8 mouse cellular contexts compared by ENCODE assay signal in the genomic region with DNA sequence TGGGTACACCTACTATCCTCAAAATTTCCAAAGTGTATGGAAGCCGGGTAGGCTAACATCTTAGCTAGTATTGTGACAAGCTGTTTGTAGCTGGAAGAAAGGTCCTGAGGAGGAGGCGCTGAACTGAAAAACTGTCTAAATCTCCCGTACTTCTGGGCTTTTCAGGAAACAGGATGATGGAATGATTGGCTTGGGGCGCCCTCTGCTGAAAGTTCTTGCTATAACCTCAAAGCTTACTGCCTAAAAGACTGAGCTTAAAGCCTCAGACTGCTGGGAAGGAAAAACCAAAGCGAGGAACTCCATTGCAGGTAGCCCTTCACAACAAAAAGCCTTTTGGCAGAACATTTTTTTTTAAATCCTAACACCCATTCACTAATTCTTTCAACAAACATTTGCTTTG.
DNase-seq lines count a peak whose midpoint lies in the region; ATAC-seq and TF ChIP-seq lines count a peak whose summit lies in the region.
"Had no signal": no experiment of that assay in that cellular context is flagged by ENCODE, and none has a peak within 500 bp of the region (broad histone marks: within the 10 kb centered on the region; RNA-seq: fewer than 3 reads in every experiment).

No protein-coding gene starts in this region.

- H3K4me3 ChIP-seq in G1E (ENCODE audit: low read depth, low read length) = no peak overlapping the region
- H3K4me3 ChIP-seq in heart, postnatal 0 days (ENCODE audit: low read depth, low read length) = no peak overlapping the region
- H3K4me3 ChIP-seq: lung, embryonic 15.5 days had no signal

- no peak overlapping the region for H3K4me2 ChIP-seq in heart, postnatal 0 days (ENCODE audit: low read depth, low read length)
- H3K4me2 ChIP-seq: lung, embryonic 15.5 days had no signal

- no peaks in the 10 kb centered on the region for H3K4me1 ChIP-seq in G1E (ENCODE audit: insufficient read depth, low read depth, low read length)
- no peaks in the 10 kb centered on the region for H3K4me1 ChIP-seq in heart, postnatal 0 days (ENCODE audit: control insufficient read depth, insufficient read depth)
- H3K4me1 ChIP-seq: lung, embryonic 15.5 days had no signal

- WGBS in heart, postnatal 0 days = 17% methylated on average over 5 of the region's 5 CpGs

- H3K27me3 ChIP-seq in G1E (ENCODE audit: insufficient read depth, low read length) = no peaks in the 10 kb centered on the region
- no peaks in the 10 kb centered on the region for H3K27me3 ChIP-seq in heart, postnatal 0 days (ENCODE audit: control insufficient read depth, insufficient read depth, low read length)
- H3K27me3 ChIP-seq: lung, embryonic 15.5 days had no signal

- H3K36me3 ChIP-seq in G1E (replicated peaks) = no peaks in the 10 kb centered on the region
- H3K36me3 ChIP-seq in heart, postnatal 0 days (replicated peaks; ENCODE audit: control insufficient read depth, insufficient read depth, low read length) = no peaks in the 10 kb centered on the region
- H3K36me3 ChIP-seq: lung, embryonic 15.5 days had no signal

- H3K27ac ChIP-seq in heart, postnatal 0 days (ENCODE audit: low read depth) = no peak overlapping the region
- H3K27ac ChIP-seq: lung, embryonic 15.5 days had no signal

- TF ChIP-seq CTCF in G1E (IDR thresholded peaks at IDR 0.05; ENCODE audit: low read depth, low read length) = no peak
- TF ChIP-seq CTCF in heart, postnatal 0 days (IDR thresholded peaks at IDR 0.05; ENCODE audit: low read depth) = peak; percentile 59

- H3K9ac ChIP-seq in heart, postnatal 0 days (replicated peaks; ENCODE audit: low read depth, low read length) = no peak overlapping the region
- H3K9ac ChIP-seq: lung, embryonic 15.5 days had no signal

- DNase-seq in G1E (ENCODE audit: low spot score) = peak; percentile 2
- DNase-seq in adrenal gland, adult 2 months = peak; percentile 51
- DNase-seq in embryo, embryonic 9.5 days (ENCODE audit: extremely low spot score) = peak; percentile 56
- DNase-seq in heart, postnatal 0 days (ENCODE audit: low spot score) = peak; percentile 69
- peak; percentile 65 to 72 for DNase-seq in layer of hippocampus, postnatal 14 days (ENCODE audit: low spot score in 2 of 2)
- peak; percentile 67 for DNase-seq in mesoderm, embryonic 11.5 days (ENCODE audit: low read depth, low spot score)
- peak; percentile 5 for DNase-seq in testis, postnatal 14 days (ENCODE audit: low spot score)

- no peaks in the 10 kb centered on the region for H3K9me3 ChIP-seq in G1E (replicated peaks)
- no peaks in the 10 kb centered on the region for H3K9me3 ChIP-seq in heart, postnatal 0 days (replicated peaks; ENCODE audit: control insufficient read depth, low read length)
- H3K9me3 ChIP-seq: lung, embryonic 15.5 days had no signal

- ATAC-seq in G1E (ENCODE audit: extremely low read depth, insufficient number of reproducible peaks, low FRiP score, poor library complexity, severe bottlenecking) = no peak
- peak; percentile 2; the same call in 1 of the 2 replicates for ATAC-seq in heart, postnatal 0 days (ENCODE audit: insufficient read depth, low read depth)

- TF ChIP-seq EP300 in heart, postnatal 0 days (IDR thresholded peaks at IDR 0.05; ENCODE audit: low read depth) = no peak

Comparison
In these comparisons a context has a peak if more than half of its experiments do, and no peak if none do; other contexts are left out.
1. DNase-seq: peak in every context shown above with its lines; median percentile 69 in heart, postnatal 0 days; 68 in layer of hippocampus, postnatal 14 days; 67 in mesoderm, embryonic 11.5 days; 56 in embryo, embryonic 9.5 days; 51 in adrenal gland, adult 2 months; 5 in testis, postnatal 14 days; 2 in G1E.